Mouse (Mus musculus): Measurements from ENCODE around the gene Slc25a3.

The Slc25a3 gene

GRCm38 (mm10) chr10:91142654-91143191 lies 18.9 kb upstream of the Slc25a3 start:
- in situ Hi-C loops (cut with MboI; ENCODE audit: low sequenced_read_pairs) = loop anchor here (5.0 kb wide), 1 partner anchor 70 kb away; no protein-coding TSS in a partner anchor

- in situ Hi-C loops (cut with MboI; ENCODE audit: low sequenced_read_pairs) = loop anchor here (5.0 kb wide), 1 partner anchor 69 kb away; no protein-coding TSS in a partner anchor
Observed at GRCm38 (mm10) chr10:91141564-91141963, 17.7 kb upstream of the Slc25a3 start.

- in situ Hi-C loops (cut with MboI; ENCODE audit: low sequenced_read_pairs) = no loop called here
Observed at GRCm38 (mm10) chr10:91139148-91139766, 15.4 kb upstream of the Slc25a3 start.

- in situ Hi-C loops (cut with MboI; ENCODE audit: low sequenced_read_pairs) = no loop called here
Observed at GRCm38 (mm10) chr10:91138317-91138716, 14.5 kb upstream of the Slc25a3 start.

GRCm38 (mm10) chr10:91137400-91137799 lies 13.5 kb upstream of the Slc25a3 start:
- in situ Hi-C loops (cut with MboI; ENCODE audit: low sequenced_read_pairs) = no loop called here

GRCm38 (mm10) chr10:91135302-91135972 lies 11.6 kb upstream of the Slc25a3 start:
- in situ Hi-C loops (cut with MboI; ENCODE audit: low sequenced_read_pairs) = no loop called here

- in situ Hi-C loops (cut with MboI; ENCODE audit: low sequenced_read_pairs) = no loop called here
Observed at GRCm38 (mm10) chr10:91131565-91131964, 7.7 kb upstream of the Slc25a3 start.

GRCm38 (mm10) chr10:91130792-91131191 lies 6.9 kb upstream of the Slc25a3 start:
- in situ Hi-C loops (cut with MboI; ENCODE audit: low sequenced_read_pairs) = no loop called here

GRCm38 (mm10) chr10:91128551-91129160 lies 4.8 kb upstream of the Slc25a3 start:
- in situ Hi-C loops (cut with MboI; ENCODE audit: low sequenced_read_pairs) = no loop called here

- in situ Hi-C loops (cut with MboI; ENCODE audit: low sequenced_read_pairs) = no loop called here
Observed at GRCm38 (mm10) chr10:91127395-91127794, 3.5 kb upstream of the Slc25a3 start.

- in situ Hi-C loops (cut with MboI; ENCODE audit: low sequenced_read_pairs) = no loop called here
Observed at GRCm38 (mm10) chr10:91126618-91127355, 2.9 kb upstream of the Slc25a3 start.

- in situ Hi-C loops (cut with MboI; ENCODE audit: low sequenced_read_pairs) = no loop called here
Observed at GRCm38 (mm10) chr10:91123281-91123827, 505 bp downstream of the Slc25a3 start.

- in situ Hi-C loops (cut with MboI; ENCODE audit: low sequenced_read_pairs) = no loop called here
Observed at GRCm38 (mm10) chr10:91122646-91123045, 1.2 kb downstream of the Slc25a3 start.

GRCm38 (mm10) chr10:91116958-91117357 lies 6.9 kb downstream of the Slc25a3 start:
- in situ Hi-C loops (cut with MboI; ENCODE audit: low sequenced_read_pairs) = no loop called here

GRCm38 (mm10) chr10:91109841-91110240 lies 14.0 kb downstream of the Slc25a3 start:
- in situ Hi-C loops (cut with MboI; ENCODE audit: low sequenced_read_pairs) = no loop called here

GRCm38 (mm10) chr10:91105981-91106380 lies 17.9 kb downstream of the Slc25a3 start:
- in situ Hi-C loops (cut with MboI; ENCODE audit: low sequenced_read_pairs) = no loop called here

- in situ Hi-C loops (cut with MboI; ENCODE audit: low sequenced_read_pairs) = no loop called here
Observed at GRCm38 (mm10) chr10:91102799-91103590, 20.9 kb downstream of the Slc25a3 start.

GRCm38 (mm10) chr10:91101936-91102335 lies 21.9 kb downstream of the Slc25a3 start:
- in situ Hi-C loops (cut with MboI; ENCODE audit: low sequenced_read_pairs) = no loop called here

GRCm38 (mm10) chr10:91100101-91100500 lies 23.8 kb downstream of the Slc25a3 start:
- in situ Hi-C loops (cut with MboI; ENCODE audit: low sequenced_read_pairs) = no loop called here

- in situ Hi-C loops (cut with MboI; ENCODE audit: low sequenced_read_pairs) = no loop called here
Observed at GRCm38 (mm10) chr10:91098056-91098455, 25.8 kb downstream of the Slc25a3 start.
